Mouse (Mus musculus): ENCODE measurements around the gene Limk2.
A peak's percentile ranks its signal among the peaks of the same experiment; 100 is the strongest.

The Limk2 gene

GRCm38 (mm10) chr11:3408997-3409732 lies at the start of gene Limk2:
Gene Limk2 (minus strand): TSS chr11:3409189.
- peak; percentile 92 for DNase-seq

- DNase-seq, result no peak
Observed at GRCm38 (mm10) chr11:3458428-3459104, 49.6 kb upstream of the Limk2 start.

GRCm38 (mm10) chr11:3456354-3456753 lies 47.4 kb upstream of the Limk2 start:
- DNase-seq, result peak; percentile 66

- no peak for DNase-seq
Observed at GRCm38 (mm10) chr11:3454506-3454905, 45.5 kb upstream of the Limk2 start.

- peak; percentile 87 for DNase-seq
Observed at GRCm38 (mm10) chr11:3453467-3453866, 44.5 kb upstream of the Limk2 start.

DNA sequence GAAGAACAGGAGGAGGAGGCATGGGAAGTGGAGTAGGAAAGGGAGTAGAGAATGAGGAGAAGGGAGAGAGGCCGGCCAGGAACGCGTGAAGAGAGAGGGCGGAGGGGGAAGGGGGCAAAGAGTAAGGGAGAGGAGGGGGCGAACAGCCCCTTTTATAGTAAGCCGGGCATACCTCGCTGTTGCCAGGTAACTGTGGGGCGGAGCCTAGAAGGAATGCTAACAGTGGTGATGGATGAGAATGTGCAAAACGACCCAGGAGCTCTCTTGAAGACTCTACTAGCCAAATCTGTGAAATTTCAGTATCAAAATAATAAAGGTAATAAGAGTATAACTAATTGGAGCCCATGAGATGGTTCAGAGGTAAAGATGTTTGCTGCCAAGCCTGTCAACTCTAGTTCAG lies 43.8 kb upstream of the Limk2 start:
- peak; percentile 66 for DNase-seq

DNA sequence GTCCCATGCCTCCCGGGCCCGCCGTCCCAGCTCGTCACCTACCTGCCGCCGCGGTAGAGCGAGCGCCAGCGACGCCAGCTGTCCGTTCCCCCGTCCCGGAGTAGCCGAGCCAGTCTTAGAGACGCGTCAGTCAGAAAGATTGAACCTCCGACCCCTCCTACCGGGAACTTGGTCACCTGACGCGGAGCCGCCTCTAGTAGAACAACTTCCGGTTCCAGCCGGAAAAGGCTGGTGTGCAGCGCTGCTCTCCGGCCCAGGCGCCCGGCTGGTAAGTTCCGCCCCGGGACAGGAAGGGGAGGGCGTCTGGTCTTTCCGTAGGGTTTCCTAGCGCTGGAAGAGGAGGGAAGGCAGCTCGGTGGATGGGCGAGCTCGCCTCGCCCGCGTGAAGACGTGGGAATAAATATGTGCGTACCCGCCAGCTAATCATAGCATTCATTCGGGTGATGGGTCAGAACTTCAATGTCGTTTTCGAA lies 43.2 kb upstream of the Limk2 start, which contains the start of gene Rnf185:
TSS of gene Rnf185 (minus strand) at position 197 of the 473 bp plus-strand sequence.
- DNase-seq, result peak; percentile 93

DNA sequence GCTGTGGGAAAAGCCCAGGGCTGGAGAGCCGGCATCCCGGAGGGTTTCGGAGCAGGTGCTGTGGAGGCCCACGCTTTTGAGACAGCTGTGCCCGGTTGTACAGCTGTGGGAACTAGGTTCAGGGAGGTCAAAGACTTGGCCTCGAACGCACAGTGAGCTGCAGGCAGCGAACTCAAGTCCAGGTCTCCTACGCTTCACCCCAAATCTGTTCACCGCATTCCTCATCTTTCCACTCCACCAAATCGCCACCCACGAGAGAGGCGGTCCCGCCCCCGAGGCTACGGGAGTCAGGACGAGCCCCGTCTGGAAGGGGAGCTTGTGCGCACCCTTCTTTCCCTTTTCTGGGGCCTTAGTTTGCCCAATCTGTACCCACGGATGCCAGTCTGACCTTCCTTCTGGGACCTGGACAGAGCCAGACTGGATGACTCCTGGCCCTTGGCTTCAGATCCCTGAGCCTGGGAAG lies 42.7 kb upstream of the Limk2 start:
- no peak for DNase-seq

GRCm38 (mm10) chr11:3444875-3445274 lies 35.9 kb upstream of the Limk2 start:
- DNase-seq, result no peak

GRCm38 (mm10) chr11:3443091-3443490 lies 34.1 kb upstream of the Limk2 start:
- no peak for DNase-seq

GRCm38 (mm10) chr11:3442677-3443076 lies 33.7 kb upstream of the Limk2 start:
- no peak for DNase-seq

DNA sequence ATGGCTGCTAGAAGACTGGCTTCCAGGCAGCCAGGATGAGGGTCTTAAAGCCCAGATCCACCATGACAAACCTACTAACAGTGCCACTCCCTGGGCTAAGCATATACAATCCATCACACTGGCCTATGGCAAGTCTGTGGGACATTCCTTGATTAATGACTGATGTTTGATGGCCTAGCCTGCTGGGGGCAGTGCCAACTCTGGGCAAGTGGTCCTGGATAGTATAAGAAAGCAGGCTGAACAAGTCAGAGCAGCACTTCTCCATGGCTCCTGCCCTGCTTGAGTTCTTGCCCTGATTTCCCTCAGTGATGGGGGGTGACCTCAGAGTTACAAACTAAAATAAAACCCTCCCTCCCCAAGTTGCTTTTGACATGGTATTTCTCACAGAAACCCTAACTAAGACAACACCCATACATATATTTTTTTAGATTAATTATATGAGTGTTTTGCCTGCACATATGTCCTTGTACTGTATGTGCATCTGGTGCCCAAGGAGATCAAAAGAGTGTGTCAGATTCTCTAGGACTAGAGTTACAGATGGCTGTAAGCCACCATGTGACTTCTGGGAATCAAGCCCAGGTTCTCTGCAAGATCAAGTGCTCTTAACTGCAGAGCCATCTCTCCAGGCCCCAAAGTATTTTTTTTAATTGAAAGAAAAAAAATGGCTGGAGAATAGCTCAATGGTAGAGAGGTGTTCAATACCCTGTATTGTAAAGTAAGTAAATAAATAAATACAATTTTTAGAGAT lies 32.9 kb upstream of the Limk2 start:
- peak; percentile 77 for DNase-seq

- no peak for DNase-seq
Observed at GRCm38 (mm10) chr11:3437621-3438020, 28.6 kb upstream of the Limk2 start.

DNA sequence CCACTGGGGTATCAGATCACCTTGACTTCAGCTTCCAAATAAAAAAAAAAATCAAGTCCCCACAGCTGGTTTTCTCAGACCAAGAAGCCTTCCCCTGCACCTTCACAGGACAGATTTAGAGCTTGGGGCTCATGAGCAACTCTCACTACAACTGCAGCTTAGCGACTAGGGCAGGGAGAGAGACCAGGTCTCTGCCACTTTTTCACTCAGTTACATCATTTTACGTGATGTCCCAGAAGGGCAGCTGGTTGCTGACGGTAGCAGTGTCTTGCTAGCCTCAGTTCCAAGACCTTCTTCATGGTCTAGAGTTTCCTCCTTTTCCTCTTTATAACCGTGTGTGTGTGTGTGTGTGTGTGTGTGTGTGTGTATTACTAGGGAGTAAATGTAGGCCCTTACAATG lies 24.8 kb upstream of the Limk2 start:
- no peak for DNase-seq

DNA sequence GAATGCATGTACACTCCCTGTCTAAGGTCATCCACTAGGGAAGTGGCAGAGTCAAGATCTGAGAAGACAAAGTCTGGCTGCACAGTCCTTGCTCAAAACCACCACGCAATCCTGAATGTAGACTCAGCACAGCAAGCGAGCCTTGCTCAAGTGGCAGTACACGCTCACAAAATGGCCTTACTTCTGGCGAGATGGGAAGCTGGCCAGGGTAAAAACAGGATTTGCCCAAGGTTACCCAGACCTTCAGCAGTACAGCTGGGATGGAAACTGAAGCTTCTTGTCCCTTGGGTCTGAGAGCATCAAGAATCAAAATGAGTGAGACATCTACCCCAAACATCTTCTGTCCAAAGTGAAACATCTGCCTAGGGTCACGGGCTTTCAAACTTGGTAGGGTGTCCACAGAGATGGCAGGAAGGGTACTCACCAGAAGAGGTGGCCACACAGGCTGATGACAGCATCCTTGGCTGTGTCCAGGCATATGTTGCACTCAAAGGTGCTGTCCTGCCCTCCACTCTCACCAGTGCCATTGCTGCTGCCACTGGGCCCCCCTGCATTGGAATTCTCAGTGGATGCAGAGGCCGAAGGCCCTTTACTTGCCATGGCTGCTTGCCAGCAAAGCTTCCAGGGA lies 23.1 kb upstream of the Limk2 start:
- peak; percentile 14 for DNase-seq

GRCm38 (mm10) chr11:3431515-3431914 lies 22.5 kb upstream of the Limk2 start:
- no peak for DNase-seq

- DNase-seq, result no peak
Observed at GRCm38 (mm10) chr11:3428632-3429031, 19.6 kb upstream of the Limk2 start.

- no peak for DNase-seq
Observed at GRCm38 (mm10) chr11:3427697-3428230, 18.8 kb upstream of the Limk2 start.

DNA sequence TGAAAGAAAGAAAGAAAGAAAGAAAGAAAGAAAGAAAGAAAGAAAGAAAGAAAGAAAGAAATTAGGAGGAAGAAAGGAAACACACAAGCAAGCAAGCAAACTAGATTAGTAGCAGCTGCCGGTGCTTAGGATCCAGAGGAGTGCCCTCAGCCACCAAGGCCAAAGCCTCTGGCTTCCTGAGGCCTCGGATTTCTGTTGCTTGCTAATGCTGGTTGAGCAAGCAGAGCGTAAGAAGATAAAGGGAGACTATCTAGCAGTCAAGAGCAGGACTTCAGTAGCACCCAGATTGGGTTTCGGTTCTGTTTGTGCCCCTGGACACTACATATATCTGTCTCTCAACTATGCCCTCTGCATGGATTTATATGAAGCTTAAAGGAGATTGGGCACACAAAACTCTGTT lies 13.3 kb upstream of the Limk2 start:
- DNase-seq, result no peak

DNA sequence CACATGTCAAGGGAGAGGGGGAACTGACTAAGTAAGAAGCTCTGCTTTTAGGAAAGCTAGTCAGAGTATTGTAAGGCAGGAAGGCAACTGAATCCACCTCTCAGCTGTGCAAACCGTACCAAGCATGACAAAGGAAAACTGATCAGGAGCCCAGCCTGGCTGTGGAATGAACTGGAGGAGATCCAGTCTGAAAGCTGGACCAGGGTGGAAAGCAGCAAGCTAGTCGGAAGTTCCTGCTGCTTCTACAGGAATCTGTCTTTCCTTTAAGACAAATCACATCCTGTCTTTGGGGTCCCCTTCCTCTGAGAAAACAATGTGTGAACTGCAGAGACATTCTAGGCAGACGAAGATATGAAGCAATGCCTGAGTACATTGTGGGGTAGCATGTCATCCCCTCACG lies 9.8 kb upstream of the Limk2 start:
- DNase-seq, result no peak

- no peak for DNase-seq
Observed at GRCm38 (mm10) chr11:3417795-3418194, 8.8 kb upstream of the Limk2 start.

DNA sequence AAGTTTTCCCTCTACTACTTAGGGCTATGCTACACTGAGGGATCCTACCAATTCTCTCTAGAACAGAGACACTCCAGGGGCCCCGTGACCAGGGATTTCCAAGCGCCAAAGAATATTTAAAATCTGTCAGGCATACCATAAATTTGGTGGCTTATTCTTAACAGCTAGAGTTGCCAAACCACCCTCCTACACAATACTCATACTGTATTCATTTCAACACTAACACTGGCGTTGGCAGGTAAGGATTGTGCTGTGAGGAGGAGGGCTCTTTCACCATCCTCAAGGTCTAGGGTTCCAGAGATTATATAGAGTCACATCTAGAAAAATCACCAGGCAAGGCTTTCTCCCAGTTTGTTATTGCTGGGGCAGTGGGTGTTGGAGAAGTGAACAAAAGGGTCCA lies 7.4 kb upstream of the Limk2 start:
- no peak for DNase-seq

DNA sequence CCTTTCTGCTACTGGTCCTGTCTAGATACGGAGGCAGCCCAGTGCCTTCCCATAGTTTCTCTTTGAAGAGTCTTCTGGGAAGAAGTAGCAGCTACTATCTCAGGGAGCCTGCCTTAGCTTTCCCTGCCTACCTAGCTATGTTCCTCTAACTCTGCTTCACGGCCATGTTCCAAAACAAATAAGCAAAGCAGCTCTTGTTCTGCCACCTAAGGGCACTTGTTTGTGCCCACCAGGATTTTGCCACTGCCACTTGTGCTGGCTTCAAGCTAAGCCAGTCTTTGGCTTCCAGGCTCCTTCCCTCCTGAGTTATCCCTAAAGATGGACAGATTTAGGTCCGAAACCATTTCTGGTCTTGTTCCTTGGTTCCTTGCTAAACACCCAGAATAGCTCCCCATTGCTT lies 3.1 kb upstream of the Limk2 start:
- DNase-seq, result no peak
